Mouse (Mus musculus) cerebellum, postnatal 25 days (tissue): ENCODE data around the gene Rhag.

Experiments used
- DNase-seq, 2 experiments: peaks; one replicate each; pipeline ENCODE4 v3.0.0; 2021; ENCODE audit warnings: mixed read lengths in 2 of 2

Rhag gene

GRCm38 (mm10) chr17:40810934-40811333, at the start of gene Rhag:
Rhag (plus strand) TSS chr17:40811126.
- no peak for DNase-seq

- DNase-seq = no peak
Observed at GRCm38 (mm10) chr17:40763662-40764061, 47.3 kb upstream of the Rhag start.

GRCm38 (mm10) chr17:40767120-40767519, 43.8 kb upstream of the Rhag start:
- no peak for DNase-seq

- no peak for DNase-seq
Observed at GRCm38 (mm10) chr17:40789877-40790276, 21.0 kb upstream of the Rhag start.

GRCm38 (mm10) chr17:40793921-40794854, 16.7 kb upstream of the Rhag start:
- peak in 1 of 2 experiments; percentile 18 for DNase-seq

- no peak for DNase-seq
Observed at GRCm38 (mm10) chr17:40802707-40803340, 8.1 kb upstream of the Rhag start.

- no peak for DNase-seq
Observed at GRCm38 (mm10) chr17:40806550-40806949, 4.4 kb upstream of the Rhag start.

GRCm38 (mm10) chr17:40806953-40807572, 3.9 kb upstream of the Rhag start, which contains the start of gene Crisp2:
Crisp2 (minus strand) TSS chr17:40807003.
- DNase-seq = no peak

GRCm38 (mm10) chr17:40808071-40808470, 2.9 kb upstream of the Rhag start:
- DNase-seq = no peak

- DNase-seq = no peak
Observed at GRCm38 (mm10) chr17:40811560-40811959, 634 bp downstream of the Rhag start.

- no peak for DNase-seq
Observed at GRCm38 (mm10) chr17:40812259-40812658, 1.3 kb downstream of the Rhag start.

- DNase-seq = no peak
Observed at GRCm38 (mm10) chr17:40817340-40817943, 6.5 kb downstream of the Rhag start.

GRCm38 (mm10) chr17:40821477-40821876, 10.6 kb downstream of the Rhag start:
- no peak for DNase-seq

GRCm38 (mm10) chr17:40823817-40824216, 12.9 kb downstream of the Rhag start:
- DNase-seq = no peak

- peak in 1 of 2 experiments; percentile 15 for DNase-seq
Observed at GRCm38 (mm10) chr17:40824549-40824948, 13.6 kb downstream of the Rhag start.

- no peak for DNase-seq
Observed at GRCm38 (mm10) chr17:40831870-40832269, 20.9 kb downstream of the Rhag start.

GRCm38 (mm10) chr17:40837308-40837707, 26.4 kb downstream of the Rhag start:
- DNase-seq = peak in 1 of 2 experiments; percentile 10

GRCm38 (mm10) chr17:40855065-40855464, 44.1 kb downstream of the Rhag start:
- peak in 1 of 2 experiments; percentile 11 for DNase-seq

GRCm38 (mm10) chr17:40868952-40869747, 58.2 kb downstream of the Rhag start:
- no peak for DNase-seq

GRCm38 (mm10) chr17:40872626-40873025, 61.7 kb downstream of the Rhag start:
- no peak for DNase-seq

- no peak for DNase-seq
Observed at GRCm38 (mm10) chr17:40873582-40874011, 62.7 kb downstream of the Rhag start.

- DNase-seq = no peak
Observed at GRCm38 (mm10) chr17:40874701-40875100, 63.8 kb downstream of the Rhag start.
